Mouse (Mus musculus) embryonic facial prominence, embryonic 15.5 days (tissue): ENCODE results near the gene Lonp1. TPM values are rescaled to one million over a fixed set of nuclear protein-coding genes. Genes with fewer than 3 reads are reported as not detected.
"Not testable (repeated sequence)": the region's sequence is repeated elsewhere in the genome, so short reads cannot be mapped to it uniquely, and the experiment has no call there.

ENCODE experiments used
- ATAC-seq: fragments of 200-750 bp; cut with Nextera tagmentation; 2 replicates; pipeline ENCODE4 v1.8.0; 2017; ENCODE audit warnings: low read depth, moderate TSS enrichment; ENCODE audit not compliant: insufficient number of reproducible peaks, low FRiP score, low TSS enrichment
- H3K27ac ChIP-seq: fragments of 300-500 bp; sonication (generic); replicated peaks from 2 replicates; pipeline ENCODE4 v1.5.1; 2015; ENCODE audit warnings: mild to moderate bottlenecking, inconsistent platforms
- H3K27me3 ChIP-seq: fragments of 300-500 bp; sonication (generic); 2 replicates; pipeline ENCODE4 v1.6.1; 2015; ENCODE audit warnings: inconsistent platforms
- H3K36me3 ChIP-seq: fragments of 300-500 bp; sonication (generic); 2 replicates; pipeline ENCODE4 v1.6.1; 2015; ENCODE audit warnings: mild to moderate bottlenecking, inconsistent platforms
- H3K4me1 ChIP-seq: fragments of 300-500 bp; sonication (generic); 2 replicates; pipeline ENCODE4 v1.6.1; 2015; ENCODE audit warnings: inconsistent platforms
- H3K4me2 ChIP-seq: fragments of 300-500 bp; sonication (generic); replicated peaks from 2 replicates; pipeline ENCODE4 v1.6.1; 2015; ENCODE audit warnings: mild to moderate bottlenecking, inconsistent platforms
- H3K4me3 ChIP-seq: fragments of 300-500 bp; sonication (generic); replicated peaks from 2 replicates; pipeline ENCODE4 v1.5.1; 2015; ENCODE audit warnings: mild to moderate bottlenecking, inconsistent platforms
- H3K9ac ChIP-seq: fragments of 300-500 bp; sonication (generic); 2 replicates; pipeline ENCODE4 v1.6.1; 2015; ENCODE audit warnings: inconsistent platforms
- H3K9me3 ChIP-seq: fragments of 300-500 bp; sonication (generic); replicated peaks from 2 replicates; pipeline ENCODE4 v1.6.1; 2016; ENCODE audit warnings: inconsistent platforms
- WGBS: fragments of 180-500 bp; shearing (Covaris S2); methylation state at CpG from one replicate; pipeline ENCODE4 v1.1.7; 2015; 5-methylcytosine and 5-hydroxymethylcytosine counted together
- polyA plus RNA-seq: library from polyadenylated mRNA; unstranded; fragments of >200 nt; fragmentation: Nextera tagmentation; extraction: Ambion mirVana; gene quantifications from 2 replicates; pipeline ENCODE4 v1.2.1, GENCODE M21; 2015

Gene Lonp1
- polyA plus RNA-seq, 1 experiment from 2014 or later: 49.7 TPM

DNA sequence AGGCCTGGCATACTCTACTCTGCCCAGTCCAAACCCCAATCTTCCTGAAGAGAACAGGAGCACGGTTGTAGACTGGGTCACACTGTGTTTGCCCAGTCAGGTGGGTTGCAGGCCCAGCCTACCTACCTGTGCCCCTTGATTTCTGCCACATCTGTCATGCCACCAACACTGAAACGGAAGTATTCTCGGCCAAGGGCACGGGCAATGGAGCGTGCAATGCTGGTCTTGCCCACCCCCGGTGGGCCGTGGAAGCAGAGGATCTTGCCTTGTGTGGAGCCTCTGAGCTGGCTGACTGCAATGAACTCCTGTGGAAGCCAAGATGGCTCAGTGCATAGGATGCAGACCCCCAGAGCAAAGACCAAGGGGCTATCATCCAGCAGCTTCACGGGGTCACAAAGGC, 9.1 kb downstream of the Lonp1 start:
- H3K36me3 ChIP-seq: peaks cover 83% of the 10 kb centered on the region
- no peaks in the 10 kb centered on the region for H3K27me3 ChIP-seq
- no peaks in the 10 kb centered on the region for H3K9me3 ChIP-seq
- H3K4me1 ChIP-seq: peaks cover 22% of the 10 kb centered on the region
- H3K9ac ChIP-seq: no peak overlapping the region
- WGBS: 92% methylated on average over 8 of the region's 8 CpGs
- no peak for ATAC-seq
- H3K4me3 ChIP-seq: no peak overlapping the region
- H3K27ac ChIP-seq: no peak overlapping the region
- H3K4me2 ChIP-seq: no peak overlapping the region

DNA sequence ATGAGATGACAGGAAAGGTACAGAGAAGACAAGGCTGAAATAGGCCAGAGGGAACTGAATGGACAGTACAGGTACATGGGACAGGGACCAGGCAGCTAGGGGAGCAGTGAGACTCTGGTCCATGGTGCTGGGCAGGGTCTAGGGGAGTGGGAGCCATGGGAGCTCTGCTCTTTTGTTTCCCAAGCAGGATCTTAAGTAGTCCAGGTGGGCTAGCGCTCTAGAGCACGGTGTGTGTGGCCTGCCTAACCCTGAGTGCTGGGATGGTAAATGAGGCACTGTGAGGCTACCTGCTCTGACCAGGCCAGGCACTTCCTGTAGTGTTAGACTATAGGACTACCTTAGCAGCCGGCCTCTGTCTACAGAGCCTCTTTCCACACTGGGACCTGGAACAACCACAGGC, 10.0 kb downstream of the Lonp1 start:
- Histone ChIP-seq H3K27me3 (no peaks in the 10 kb centered on the region), H3K36me3 (peaks cover 74% of the 10 kb centered on the region), H3K4me2 (no peak overlapping the region), H3K9ac (no peak overlapping the region), H3K4me1 (peaks cover 25% of the 10 kb centered on the region), H3K27ac (no peak overlapping the region), H3K4me3 (no peak overlapping the region), H3K9me3 (no peaks in the 10 kb centered on the region)
- ATAC-seq: no peak
- 91% methylated on average over 3 of the region's 3 CpGs for WGBS

DNA sequence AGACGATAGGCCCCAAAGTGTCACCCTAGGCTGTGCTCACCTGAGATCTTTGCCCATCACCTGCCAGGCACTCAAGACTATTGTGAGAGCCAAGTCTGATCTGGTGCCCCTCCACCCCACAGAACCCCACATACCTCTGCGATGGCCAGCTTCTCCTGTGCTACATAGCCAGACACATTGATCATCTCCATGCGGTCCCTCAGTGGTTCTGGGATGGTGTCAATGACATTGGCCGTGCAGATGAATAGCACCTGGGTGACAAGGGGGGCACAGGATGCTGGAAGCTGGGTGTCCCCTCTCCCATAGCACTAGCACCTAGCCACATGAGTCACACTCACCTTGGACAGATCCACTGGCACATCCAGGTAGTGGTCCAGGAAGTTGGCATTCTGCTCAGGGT, 10.9 kb downstream of the Lonp1 start:
- peaks cover 67% of the 10 kb centered on the region for H3K36me3 ChIP-seq
- 76% methylated on average over 4 of the region's 4 CpGs for WGBS

DNA sequence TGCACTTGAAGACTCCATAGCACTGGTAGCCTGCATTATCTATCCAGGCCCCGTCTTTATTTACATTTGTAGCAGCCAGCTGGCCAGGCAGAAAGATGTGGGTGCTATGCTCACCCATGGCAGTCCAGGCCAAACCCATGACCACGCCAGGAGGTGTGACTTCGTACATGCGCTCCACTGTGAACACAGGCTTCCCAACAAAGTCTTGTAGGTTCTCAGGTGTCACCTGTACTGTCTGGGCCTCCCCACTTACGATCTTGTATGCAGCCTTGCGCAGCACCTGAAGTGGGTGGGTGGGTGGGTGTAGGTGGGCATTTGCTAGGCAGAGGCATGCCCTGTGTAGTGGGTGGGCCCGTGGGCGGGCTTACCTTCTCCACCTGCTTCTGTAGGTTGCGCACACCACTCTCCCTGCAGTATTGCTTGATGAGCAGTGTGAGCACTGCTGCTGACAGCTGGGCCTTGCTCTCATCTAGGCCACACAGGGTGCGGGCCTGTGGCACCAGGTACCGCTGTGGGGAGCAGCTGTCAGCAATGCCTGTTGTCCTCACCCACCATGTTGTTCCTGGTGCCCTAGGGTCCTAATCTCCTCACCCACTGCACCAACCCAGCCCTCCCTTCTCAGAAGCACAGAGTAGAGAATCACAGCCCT, 11.4 kb downstream of the Lonp1 start:
- Histone ChIP-seq H3K9ac (no peak overlapping the region), H3K4me2 (peak overlapping the region; percentile 74), H3K36me3 (peaks cover 61% of the 10 kb centered on the region), H3K27me3 (no peaks in the 10 kb centered on the region), H3K4me3 (peak overlapping the region; percentile 70; the same call in 1 of the 2 replicates), H3K4me1 (peaks cover 27% of the 10 kb centered on the region), H3K27ac (no peak overlapping the region), H3K9me3 (no peaks in the 10 kb centered on the region)
- 83% methylated on average over 11 of the region's 11 CpGs for WGBS
- no peak for ATAC-seq

More for the DNA sequence above, 10.9 kb downstream of the Lonp1 start:
- Histone ChIP-seq H3K9ac (no peak overlapping the region), H3K27ac (no peak overlapping the region), H3K27me3 (no peaks in the 10 kb centered on the region), H3K4me3 (no peak overlapping the region), H3K9me3 (no peaks in the 10 kb centered on the region), H3K4me1 (peaks cover 25% of the 10 kb centered on the region), H3K4me2 (no peak overlapping the region)
- ATAC-seq: no peak

DNA sequence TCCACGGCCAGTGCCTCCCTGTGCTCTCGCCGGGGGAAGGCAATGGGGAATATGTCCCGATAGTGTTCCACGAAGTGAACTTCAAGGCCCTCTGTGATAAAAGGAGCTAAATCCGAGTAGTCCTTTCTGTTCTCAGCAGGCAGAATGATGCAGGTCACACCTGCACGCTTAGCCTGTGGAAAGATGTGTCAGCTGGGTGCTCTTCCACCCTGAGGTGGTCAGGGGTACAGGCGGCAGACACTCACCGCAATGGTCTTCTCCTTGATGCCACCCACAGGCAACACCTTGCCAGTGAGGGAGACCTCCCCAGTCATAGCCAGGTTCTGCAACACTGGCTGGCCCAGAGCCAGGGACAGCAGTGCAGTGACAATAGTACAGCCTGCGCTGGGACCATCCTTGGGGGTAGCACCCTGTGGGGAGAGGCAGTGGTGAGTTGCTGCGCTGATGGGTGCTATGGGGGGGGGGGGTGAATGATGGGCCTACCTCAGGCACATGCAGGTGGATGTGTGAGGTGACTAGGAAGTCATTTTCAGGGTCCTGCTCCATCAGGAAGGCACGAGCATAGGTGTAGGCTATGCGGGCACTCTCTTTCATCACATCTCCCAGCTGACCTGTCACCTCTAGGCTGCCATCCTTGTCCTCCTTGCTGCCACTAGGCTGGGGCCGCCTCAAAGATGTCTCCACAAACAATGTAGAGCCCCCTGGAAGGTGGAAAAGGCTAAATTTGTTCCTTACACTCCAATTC, 12.1 kb downstream of the Lonp1 start:
- H3K27me3 ChIP-seq: no peaks in the 10 kb centered on the region
- no peak for ATAC-seq
- peak overlapping the region; percentile 65 for H3K9ac ChIP-seq
- H3K4me3 ChIP-seq: peak overlapping the region; percentile 70
- no peaks in the 10 kb centered on the region for H3K9me3 ChIP-seq
- peaks cover 29% of the 10 kb centered on the region for H3K4me1 ChIP-seq
- 0 out of 2 replicates have a peak overlapping the region, but pooled peaks have one; percentile 12 for H3K27ac ChIP-seq
- peak overlapping the region; percentile 74 for H3K4me2 ChIP-seq
- 24% methylated on average over 14 of the region's 14 CpGs for WGBS
- peaks cover 55% of the 10 kb centered on the region for H3K36me3 ChIP-seq

DNA sequence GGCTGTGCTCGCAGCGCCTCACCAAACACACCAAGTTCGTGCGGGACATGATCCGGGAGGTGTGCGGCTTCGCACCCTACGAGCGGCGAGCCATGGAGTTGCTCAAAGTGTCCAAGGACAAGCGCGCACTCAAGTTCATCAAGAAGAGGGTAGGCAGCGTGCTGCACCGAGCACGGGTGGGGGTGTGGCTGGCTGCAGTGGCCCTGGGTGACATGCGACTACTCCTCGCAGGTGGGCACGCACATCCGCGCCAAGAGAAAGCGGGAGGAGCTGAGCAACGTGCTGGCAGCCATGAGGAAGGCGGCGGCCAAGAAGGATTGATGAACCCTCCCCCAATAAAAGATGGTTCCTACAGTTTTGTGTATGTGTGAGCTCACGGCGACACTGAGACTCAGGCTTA, 12.8 kb downstream of the Lonp1 start:
- WGBS: under 1% methylated on average over 26 of the region's 26 CpGs
- Histone ChIP-seq H3K4me2 (peak overlapping the region; percentile 74), H3K4me3 (peak overlapping the region; percentile 70), H3K27ac (peak overlapping the region; percentile 94), H3K9ac (peak overlapping the region; percentile 65), H3K4me1 (peaks cover 32% of the 10 kb centered on the region), H3K36me3 (peaks cover 48% of the 10 kb centered on the region)
- H3K9me3 ChIP-seq, H3K27me3 ChIP-seq, ATAC-seq: not testable (repeated sequence)

DNA sequence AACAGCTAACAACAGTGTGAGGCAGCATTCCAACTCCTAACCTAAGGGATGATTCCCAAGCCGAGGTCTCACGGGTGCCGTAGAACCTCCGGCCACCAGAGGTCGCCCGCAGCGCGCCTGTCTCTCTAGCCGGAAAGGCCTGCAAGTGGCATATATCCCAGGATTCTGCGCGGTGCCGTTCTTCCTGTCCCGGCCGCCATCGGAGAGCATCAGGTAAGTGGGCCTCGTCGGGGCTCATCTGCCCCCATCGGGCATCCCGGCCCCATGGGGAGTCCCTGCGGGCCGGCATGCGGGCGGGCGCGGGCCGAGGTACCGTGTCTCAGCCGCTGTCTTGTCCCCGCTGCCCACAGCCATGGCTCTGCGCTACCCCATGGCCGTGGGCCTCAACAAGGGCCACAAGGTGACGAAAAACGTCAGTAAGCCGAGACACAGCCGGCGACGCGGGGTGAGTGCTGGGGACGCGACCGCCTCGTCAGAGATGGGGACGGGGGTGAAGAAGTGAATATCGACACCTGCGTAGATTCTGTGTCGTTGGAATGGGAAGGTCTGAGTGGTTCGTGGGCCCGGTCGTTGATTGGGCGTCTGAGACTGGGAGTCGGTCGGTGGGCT, 13.3 kb downstream of the Lonp1 start, which contains the start of gene Rpl36:
TSS of gene Rpl36 (plus strand) at position 181 of the 609 bp plus-strand sequence.
- Histone ChIP-seq H3K9ac (peak within 1 kb of the TSS; percentile 65), H3K4me1 (peaks cover 37% of the 10 kb centered on the region), H3K27ac (peak within 1 kb of the TSS; percentile 94), H3K4me2 (peak within 1 kb of the TSS; percentile 74), H3K36me3 (peaks cover 42% of the 10 kb centered on the region), H3K9me3 (no peaks in the 10 kb centered on the region), H3K4me3 (peak within 1 kb of the TSS; percentile 70), H3K27me3 (no peaks in the 10 kb centered on the region)
- peak; percentile 66 for ATAC-seq
- WGBS: under 1% methylated on average over 52 of the region's 52 CpGs

DNA sequence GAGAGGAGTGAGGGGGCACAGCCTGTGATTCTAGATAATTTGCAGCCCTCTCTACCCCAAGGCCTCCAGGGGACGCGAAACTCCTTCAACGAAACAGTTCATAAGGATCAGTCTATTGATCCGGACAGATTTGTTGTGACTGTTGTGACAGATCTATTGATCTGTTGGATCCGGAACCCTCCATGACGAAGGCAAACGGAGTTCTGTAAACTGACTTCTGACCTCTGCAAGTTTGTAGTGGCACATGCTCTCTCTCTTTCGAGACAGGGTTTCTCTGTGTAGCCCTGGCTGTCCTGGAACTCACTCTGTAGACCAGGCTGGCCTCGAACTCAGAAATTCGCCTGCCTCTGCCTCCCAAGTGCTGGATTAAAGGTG, 14.1 kb downstream of the Lonp1 start:
- H3K27me3 ChIP-seq, H3K9me3 ChIP-seq, H3K9ac ChIP-seq, H3K4me2 ChIP-seq, ATAC-seq, H3K27ac ChIP-seq, H3K4me3 ChIP-seq: not testable (repeated sequence)
- peaks cover 40% of the 10 kb centered on the region for H3K4me1 ChIP-seq
- peaks cover 37% of the 10 kb centered on the region for H3K36me3 ChIP-seq
- 77% methylated on average over 10 of the region's 10 CpGs for WGBS

DNA sequence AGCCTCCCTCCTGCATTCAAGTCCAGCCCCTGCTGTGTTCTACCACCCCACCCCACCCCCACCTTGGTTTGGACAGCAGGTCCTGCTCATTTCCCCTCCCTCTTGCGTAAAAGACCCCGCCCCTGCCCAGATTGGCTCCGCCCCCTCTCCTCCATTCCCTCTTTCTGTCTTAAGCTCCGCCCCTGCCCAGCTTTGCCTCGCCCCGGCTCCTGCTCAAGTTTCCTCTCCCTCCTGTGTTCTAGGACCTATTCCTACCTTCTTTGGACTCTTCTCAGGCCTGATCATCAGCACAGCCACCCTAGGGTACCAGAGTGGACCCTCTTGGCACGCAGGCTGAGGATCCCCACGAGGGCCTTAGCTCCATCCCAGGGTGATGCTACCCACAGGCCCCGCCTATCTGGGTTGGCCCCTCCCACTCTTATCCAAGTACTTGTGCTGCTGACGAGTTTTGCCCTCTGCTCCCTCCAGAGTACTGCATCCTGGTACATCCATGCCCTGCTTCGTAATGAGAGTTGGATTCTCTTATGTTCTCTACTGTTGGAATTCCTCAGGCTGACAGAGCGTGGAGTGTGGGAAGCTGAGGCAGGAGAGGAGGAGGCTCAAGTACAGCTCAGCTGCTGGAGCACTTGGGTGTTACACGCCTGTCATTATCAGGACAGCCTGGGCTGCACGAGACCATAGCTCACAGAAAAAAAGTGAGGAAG, 14.7 kb downstream of the Lonp1 start:
- Histone ChIP-seq H3K36me3 (peaks cover 37% of the 10 kb centered on the region), H3K4me2 (no peak overlapping the region), H3K9ac (no peak overlapping the region), H3K4me1 (peaks cover 42% of the 10 kb centered on the region), H3K9me3 (no peaks in the 10 kb centered on the region), H3K4me3 (no peak overlapping the region), H3K27me3 (no peaks in the 10 kb centered on the region), H3K27ac (no peak overlapping the region)
- 18% methylated on average over 14 of the region's 14 CpGs for WGBS
- ATAC-seq: no peak

DNA sequence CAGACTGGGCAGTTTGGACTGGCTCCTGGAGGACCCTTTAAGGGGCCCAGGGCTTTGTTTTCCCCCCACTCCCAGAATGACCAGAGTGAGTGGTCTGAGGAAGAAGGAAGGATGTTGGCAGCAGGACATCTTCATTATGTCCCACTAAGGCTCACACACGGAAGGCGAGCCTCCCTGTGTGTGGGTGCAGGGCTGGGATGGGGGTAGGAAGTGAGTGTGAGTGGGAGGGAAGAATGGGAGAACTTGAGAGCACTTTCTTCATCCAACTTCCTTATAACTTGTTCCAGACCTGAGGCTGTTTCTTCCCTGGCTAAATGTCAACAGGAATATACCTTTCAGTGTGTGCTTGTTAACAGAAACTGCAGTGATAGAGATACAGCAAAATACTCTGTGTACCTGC, 15.4 kb downstream of the Lonp1 start:
- Histone ChIP-seq H3K27ac (no peak overlapping the region), H3K36me3 (peaks cover 37% of the 10 kb centered on the region), H3K27me3 (no peaks in the 10 kb centered on the region), H3K9me3 (no peaks in the 10 kb centered on the region), H3K4me3 (no peak overlapping the region), H3K4me1 (peaks cover 42% of the 10 kb centered on the region), H3K4me2 (no peak overlapping the region), H3K9ac (no peak overlapping the region)
- WGBS: 74% methylated on average over 2 of the region's 2 CpGs
- ATAC-seq: no peak
